In the genomic region with DNA sequence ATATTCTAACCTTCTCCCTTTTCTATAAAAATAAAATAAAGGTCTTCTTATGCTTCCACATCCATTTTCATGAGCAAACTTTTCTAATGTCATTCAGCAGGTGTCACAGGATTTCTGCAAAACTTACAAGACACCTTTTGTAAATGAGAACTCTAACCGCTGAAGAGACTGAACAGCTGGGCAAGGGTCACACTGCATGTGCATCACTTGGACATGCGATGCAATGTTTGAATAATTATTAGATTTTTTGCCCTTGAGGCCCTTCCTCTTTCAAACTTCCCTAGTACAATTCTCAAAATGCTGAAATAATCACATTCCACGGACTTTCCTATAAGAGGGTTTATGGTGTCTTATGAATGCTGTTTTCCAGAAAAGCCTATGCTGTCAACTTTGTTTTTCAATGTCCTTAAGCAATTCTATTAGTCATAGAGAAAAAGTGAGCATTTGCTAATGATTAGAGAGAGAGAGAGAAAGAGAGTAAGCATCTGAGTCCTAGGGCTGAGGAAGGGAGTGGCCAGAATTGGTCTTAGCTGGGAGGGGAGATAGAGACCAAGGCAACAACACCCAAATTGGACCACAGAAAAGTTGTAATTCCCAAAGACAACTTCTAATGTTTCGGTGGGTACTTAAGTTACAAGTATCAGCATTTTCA, we compare ENCODE assay signal across 8 mouse cellular contexts. TPM values are rescaled to one million over a fixed set of nuclear protein-coding genes. Genes with fewer than 3 reads are reported as not detected.
DNase-seq lines count a peak whose midpoint lies in the region; ATAC-seq and TF ChIP-seq lines count a peak whose summit lies in the region.

No protein-coding gene starts in this region.

- WGBS in embryonic facial prominence, embryonic 13.5 days = 52% methylated on average over 4 of the region's 4 CpGs
- 73% methylated on average over 4 of the region's 4 CpGs for WGBS in kidney, embryonic 14.5 days
- 61% methylated on average over 4 of the region's 4 CpGs for WGBS in midbrain, embryonic 16.5 days

- peak overlapping the region; percentile 83 for H3K4me2 ChIP-seq in embryonic facial prominence, embryonic 13.5 days
- peak overlapping the region; percentile 68 for H3K4me2 ChIP-seq in kidney, embryonic 14.5 days (replicated peaks; ENCODE audit: low read depth, low read length)
- peak overlapping the region; percentile 81 for H3K4me2 ChIP-seq in midbrain, embryonic 16.5 days (ENCODE audit: low read length)

- intact Hi-C loops in left cerebral cortex, adult 2 months (cut with DNase I) = loop anchor here (5.0 kb wide), 2 partner anchors 66 to 144 kb away; no protein-coding TSS in a partner anchor

- H3K4me3 ChIP-seq in left cerebral cortex, adult 2 months = peak overlapping the region; percentile 95
- peak overlapping the region; percentile 89 for H3K4me3 ChIP-seq in embryonic facial prominence, embryonic 13.5 days
- H3K4me3 ChIP-seq in kidney, embryonic 14.5 days (ENCODE audit: low read length) = peak overlapping the region; percentile 83
- H3K4me3 ChIP-seq in midbrain, embryonic 16.5 days (ENCODE audit: low read depth, low read length) = peak overlapping the region; percentile 88

- H3K9me3 ChIP-seq in embryonic facial prominence, embryonic 13.5 days = no peaks in the 10 kb centered on the region
- H3K9me3 ChIP-seq in kidney, embryonic 14.5 days (ENCODE audit: control insufficient read depth, low read length) = no peaks in the 10 kb centered on the region
- H3K9me3 ChIP-seq in midbrain, embryonic 16.5 days (replicated peaks; ENCODE audit: control insufficient read depth, low read length, poor library complexity, severe bottlenecking) = no peaks in the 10 kb centered on the region

- TF ChIP-seq CTCF in left cerebral cortex, adult 2 months (IDR thresholded peaks at IDR 0.05) = no peak

- peaks cover 9% of the 10 kb centered on the region for H3K4me1 ChIP-seq in embryonic facial prominence, embryonic 13.5 days
- H3K4me1 ChIP-seq in kidney, embryonic 14.5 days (ENCODE audit: control insufficient read depth, insufficient read depth, low read length) = 0 out of 2 replicates have a peak, but pooled peaks cover 9% of the 10 kb centered on the region
- H3K4me1 ChIP-seq in midbrain, embryonic 16.5 days (ENCODE audit: control insufficient read depth, insufficient read depth, low read length) = peaks cover 14% of the 10 kb centered on the region

- H3K27ac ChIP-seq in left cerebral cortex, adult 2 months = peak overlapping the region; percentile 96
- peak overlapping the region; percentile 90 for H3K27ac ChIP-seq in embryonic facial prominence, embryonic 13.5 days
- no peak overlapping the region; the same call in 1 of the 2 replicates for H3K27ac ChIP-seq in kidney, embryonic 14.5 days (ENCODE audit: low read depth, low read length)
- H3K27ac ChIP-seq in midbrain, embryonic 16.5 days (ENCODE audit: low read length) = no peak overlapping the region

- H3K36me3 ChIP-seq in embryonic facial prominence, embryonic 13.5 days = no peaks in the 10 kb centered on the region
- no peaks in the 10 kb centered on the region for H3K36me3 ChIP-seq in kidney, embryonic 14.5 days (ENCODE audit: control insufficient read depth, insufficient read depth, low read length)
- H3K36me3 ChIP-seq in midbrain, embryonic 16.5 days (ENCODE audit: control insufficient read depth, insufficient read depth, low read length) = no peaks in the 10 kb centered on the region

- H3K9ac ChIP-seq in embryonic facial prominence, embryonic 13.5 days = peak overlapping the region; percentile 91
- H3K9ac ChIP-seq in kidney, embryonic 14.5 days (ENCODE audit: low read depth, low read length) = peak overlapping the region; percentile 86; the same call in 1 of the 2 replicates
- H3K9ac ChIP-seq in midbrain, embryonic 16.5 days (ENCODE audit: low read depth, low read length) = peak overlapping the region; percentile 87; the same call in 1 of the 2 replicates

- ATAC-seq in embryonic facial prominence, embryonic 13.5 days (ENCODE audit: insufficient number of reproducible peaks, insufficient read depth, low FRiP score, low TSS enrichment, low read depth) = no peak
- ATAC-seq in kidney, embryonic 14.5 days (ENCODE audit: low FRiP score, low TSS enrichment) = no peak
- ATAC-seq in midbrain, embryonic 16.5 days = no peak
- no peak for ATAC-seq in CD4-positive, CD25-positive, alpha-beta regulatory T cell, adult 4 months

- DNase-seq in left cerebral cortex, adult 2 months (ENCODE audit: extremely low spot score in 1 of 2, low spot score in 2 of 2) = no peak
- DNase-seq in left cerebral cortex, adult 9 months (ENCODE audit: low spot score in 2 of 2) = no peak
- no peak for DNase-seq in adrenal gland, adult 2 months
- DNase-seq in frontal cortex, adult 2 months (ENCODE audit: extremely low spot score in 1 of 2, low spot score in 1 of 2) = no peak

- no peaks in the 10 kb centered on the region for H3K27me3 ChIP-seq in embryonic facial prominence, embryonic 13.5 days
- no peaks in the 10 kb centered on the region for H3K27me3 ChIP-seq in kidney, embryonic 14.5 days (ENCODE audit: control insufficient read depth, insufficient read depth, low read length)
- no peaks in the 10 kb centered on the region for H3K27me3 ChIP-seq in midbrain, embryonic 16.5 days (ENCODE audit: control insufficient read depth, insufficient read depth, low read depth, low read length)

RNA-seq across cellular contexts. Expression of a gene that starts 1.3 kb away (rescaled TPM):
- total RNA-seq in left cerebral cortex, adult 2 months (2021) = 10 to 100 TPM; 84.5 to 87.4 TPM
- 15.5 and 16.7 TPM in 2 replicates for polyA plus RNA-seq in embryonic facial prominence, embryonic 13.5 days (2015; fragmentation: Nextera tagmentation; extraction: Ambion mirVana)
- 10.6 and 12.6 TPM in 2 replicates for polyA plus RNA-seq in kidney, embryonic 14.5 days (2014; fragmentation: Nextera tagmentation; extraction: Ambion mirVana)
- 18.9 and 21.7 TPM in 2 replicates for polyA plus RNA-seq in midbrain, embryonic 16.5 days (2015; fragmentation: Nextera tagmentation; extraction: Ambion mirVana)
- total RNA-seq in adrenal gland, adult 2 months (2021) = 10 to 100 TPM; 23.6 to 26.4 TPM
- 25.0 and 29.8 TPM in 2 replicates for polyA plus RNA-seq in adrenal gland, adult 2 months (2012; rRNA removed)
- polyA plus RNA-seq in CD4-positive, CD25-positive, alpha-beta regulatory T cell, adult 4 months (2017; shearing (Covaris generic)) = 10 to 100 TPM; 10.9 to 19.5 TPM
- polyA plus RNA-seq in frontal cortex, adult 2 months (2012; rRNA removed) = 44.5 and 47.8 TPM in 2 replicates

RNA-seq across cellular contexts. Expression of a gene that starts 53.2 kb away (rescaled TPM):
- 10 to 100 TPM; 83.9 to 88.2 TPM for total RNA-seq in left cerebral cortex, adult 2 months (2021)
- 10.0 and 17.8 TPM in 2 replicates for polyA plus RNA-seq in embryonic facial prominence, embryonic 13.5 days (2015; fragmentation: Nextera tagmentation; extraction: Ambion mirVana)
- not detected in 2 replicates for polyA plus RNA-seq in kidney, embryonic 14.5 days (2014; fragmentation: Nextera tagmentation; extraction: Ambion mirVana)
- polyA plus RNA-seq in midbrain, embryonic 16.5 days (2015; fragmentation: Nextera tagmentation; extraction: Ambion mirVana) = 37.1 and 44.3 TPM in 2 replicates
- not detected for total RNA-seq in adrenal gland, adult 2 months (2021)
- 0.07 TPM in 1 of 2 replicates, not detected in the other for polyA plus RNA-seq in adrenal gland, adult 2 months (2012; rRNA removed)
- polyA plus RNA-seq in CD4-positive, CD25-positive, alpha-beta regulatory T cell, adult 4 months (2017; shearing (Covaris generic)) = not detected
- 60.4 and 64.0 TPM in 2 replicates for polyA plus RNA-seq in frontal cortex, adult 2 months (2012; rRNA removed)

Comparison
In these comparisons a context has a peak if more than half of its experiments do, and no peak if none do; other contexts are left out.
1. H3K27ac ChIP-seq: peak in left cerebral cortex, adult 2 months (single experiment) and embryonic facial prominence, embryonic 13.5 days (single experiment); none in kidney, embryonic 14.5 days (single experiment) and midbrain, embryonic 16.5 days (single experiment).
2. Peak in every context shown above with its lines, with median percentiles within 50 percentile points of each other: H3K4me3 ChIP-seq, H3K4me2 ChIP-seq and H3K9ac ChIP-seq.